ENCODE assay signal across 35 mouse cellular contexts in genomic region chr2:43728831-43729230, GRCm38 (mm10).
"Had no signal": no experiment of that assay in that cellular context is flagged by ENCODE, and none has a peak within 500 bp of the region (broad histone marks: within the 10 kb centered on the region; RNA-seq: fewer than 3 reads in every experiment).

No protein-coding gene starts in this region.

- H3K4me1 ChIP-seq: heart, embryonic 10.5 days; heart, embryonic 12.5 days; heart, embryonic 13.5 days; heart, embryonic 15.5 days; hindbrain, embryonic 10.5 days; hindbrain, embryonic 12.5 days; hindbrain, embryonic 13.5 days; hindbrain, embryonic 15.5 days; intestine, embryonic 15.5 days; kidney, embryonic 15.5 days had no signal

- ATAC-seq: hindbrain, embryonic 16.5 days; hindbrain, postnatal 0 days; inflammation-experienced regulatory T-cells, adult 6 months; intestine, embryonic 15.5 days; intestine, embryonic 16.5 days; intestine, postnatal 0 days had no signal

- H3K9ac ChIP-seq: heart, embryonic 12.5 days; heart, embryonic 13.5 days; heart, embryonic 15.5 days; hindbrain, embryonic 12.5 days; hindbrain, embryonic 13.5 days; hindbrain, embryonic 14.5 days; hindbrain, embryonic 15.5 days; intestine, embryonic 15.5 days; kidney, embryonic 15.5 days had no signal

- H3K27me3 ChIP-seq: heart, embryonic 12.5 days; heart, embryonic 15.5 days; hindbrain, embryonic 12.5 days; hindbrain, embryonic 13.5 days; hindbrain, embryonic 15.5 days; intestine, embryonic 15.5 days; kidney, embryonic 15.5 days had no signal

- H3K36me3 ChIP-seq: heart, embryonic 10.5 days; heart, embryonic 12.5 days; heart, embryonic 13.5 days; heart, embryonic 15.5 days; hindbrain, embryonic 10.5 days; hindbrain, embryonic 12.5 days; hindbrain, embryonic 13.5 days; hindbrain, embryonic 15.5 days; intestine, embryonic 15.5 days; kidney, embryonic 15.5 days had no signal

- H3K4me2 ChIP-seq: heart, embryonic 12.5 days; heart, embryonic 13.5 days; heart, embryonic 15.5 days; hindbrain, embryonic 12.5 days; hindbrain, embryonic 13.5 days; hindbrain, embryonic 14.5 days; hindbrain, embryonic 15.5 days; intestine, embryonic 15.5 days; kidney, embryonic 15.5 days had no signal

- H3K4me3 ChIP-seq: heart, embryonic 10.5 days; heart, embryonic 12.5 days; heart, embryonic 13.5 days; heart, embryonic 15.5 days; hindbrain, embryonic 10.5 days; hindbrain, embryonic 12.5 days; hindbrain, embryonic 13.5 days; hindbrain, embryonic 15.5 days; intestine, embryonic 15.5 days; kidney, embryonic 15.5 days; layer of hippocampus, adult 2 months; left cerebral cortex, adult 2 months had no signal

- DNase-seq: heart, postnatal 10 days; heart, postnatal 14 days; heart, postnatal 36 days; heart, postnatal 4 days; kidney, adult 11 months; kidney, adult 18-20 months; kidney, adult 2 months; kidney, adult 8-10 months; kidney, adult 9 months; kidney, postnatal 10 days; kidney, postnatal 14 days; kidney, postnatal 25 days; kidney, postnatal 36 days; kidney, postnatal 4 days; layer of hippocampus, adult 9-11 months; layer of hippocampus, postnatal 36 days had no signal

- H3K27ac ChIP-seq: heart, embryonic 10.5 days; heart, embryonic 13.5 days; heart, embryonic 15.5 days; hindbrain, embryonic 10.5 days; hindbrain, embryonic 12.5 days; hindbrain, embryonic 13.5 days; hindbrain, embryonic 14.5 days; hindbrain, embryonic 15.5 days; hindbrain, postnatal 0 days; intestine, embryonic 15.5 days; kidney, embryonic 15.5 days; kidney, postnatal 0 days; layer of hippocampus, adult 2 months; left cerebral cortex, adult 2 months had no signal

- H3K9me3 ChIP-seq: heart, embryonic 10.5 days; heart, embryonic 12.5 days; heart, embryonic 13.5 days; heart, embryonic 15.5 days; hindbrain, embryonic 10.5 days; hindbrain, embryonic 12.5 days; hindbrain, embryonic 13.5 days; hindbrain, embryonic 15.5 days; intestine, embryonic 15.5 days; kidney, embryonic 15.5 days had no signal
